Mouse (Mus musculus): ENCODE measurements around the gene Ccdc155. TPM values are rescaled to one million over a fixed set of nuclear protein-coding genes. Genes with fewer than 3 reads are reported as not detected.
"Not testable (repeated sequence)": the region's sequence is repeated elsewhere in the genome, so short reads cannot be mapped to it uniquely, and the experiment has no call there.

Gene Ccdc155
- polyA plus RNA-seq, 1 experiment from 2014 or later: 0.95 TPM

DNA sequence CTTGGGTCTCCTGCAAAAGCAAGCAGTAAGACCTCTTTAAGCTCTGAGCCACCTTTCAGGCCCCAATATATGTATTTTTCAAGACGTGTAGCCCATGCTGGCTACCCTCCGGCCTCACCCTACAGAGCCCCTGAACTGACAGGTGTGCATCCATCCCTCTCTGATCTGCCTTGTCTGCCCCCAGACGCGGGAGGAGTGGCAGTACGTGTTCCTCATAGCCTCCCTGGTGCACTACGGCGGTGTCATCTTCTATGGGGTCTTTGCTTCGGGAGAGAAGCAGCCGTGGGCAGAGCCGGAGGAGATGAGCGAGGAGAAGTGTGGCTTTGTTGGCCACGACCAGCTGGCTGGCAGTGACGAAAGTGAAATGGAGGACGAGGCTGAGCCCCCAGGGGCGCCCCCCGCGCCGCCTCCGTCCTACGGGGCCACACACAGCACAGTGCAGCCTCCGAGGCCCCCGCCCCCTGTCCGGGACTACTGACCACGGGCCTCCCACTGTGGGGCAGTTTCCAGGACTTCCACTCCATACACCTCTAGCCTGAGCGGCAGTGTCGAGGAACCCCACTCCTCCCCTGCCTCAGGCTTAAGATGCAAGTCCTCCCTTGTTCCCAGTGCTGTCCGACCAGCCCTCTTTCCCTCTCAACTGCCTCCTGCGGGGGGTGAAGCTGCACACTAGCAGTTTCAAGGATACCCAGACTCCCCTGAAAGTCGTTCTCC lies 30.0 kb downstream of the Ccdc155 start:
- Histone ChIP-seq H3K4me1 (replicated peaks; ENCODE audit: control insufficient read depth, insufficient read depth, low read length) (peaks cover 9% of the 10 kb centered on the region), H3K27me3 (replicated peaks; ENCODE audit: control insufficient read depth, insufficient read depth, low read length) (peaks cover 62% of the 10 kb centered on the region), H3K36me3 (ENCODE audit: control insufficient read depth, insufficient read depth) (0 out of 2 replicates have a peak, but pooled peaks cover 2% of the 10 kb centered on the region), H3K9ac (replicated peaks; ENCODE audit: low read depth, low read length) (no peak overlapping the region), H3K9me3 (ENCODE audit: control insufficient read depth, low read length) (no peaks in the 10 kb centered on the region), H3K4me2 (ENCODE audit: low read length) (no peak overlapping the region), H3K27ac (ENCODE audit: low read length) (no peak overlapping the region), H3K4me3 (replicated peaks; ENCODE audit: low read length) (no peak overlapping the region)
- no peak for ATAC-seq
- whole genome bisulfite sequencing: 4% methylated on average over 27 of the region's 29 CpGs

DNA sequence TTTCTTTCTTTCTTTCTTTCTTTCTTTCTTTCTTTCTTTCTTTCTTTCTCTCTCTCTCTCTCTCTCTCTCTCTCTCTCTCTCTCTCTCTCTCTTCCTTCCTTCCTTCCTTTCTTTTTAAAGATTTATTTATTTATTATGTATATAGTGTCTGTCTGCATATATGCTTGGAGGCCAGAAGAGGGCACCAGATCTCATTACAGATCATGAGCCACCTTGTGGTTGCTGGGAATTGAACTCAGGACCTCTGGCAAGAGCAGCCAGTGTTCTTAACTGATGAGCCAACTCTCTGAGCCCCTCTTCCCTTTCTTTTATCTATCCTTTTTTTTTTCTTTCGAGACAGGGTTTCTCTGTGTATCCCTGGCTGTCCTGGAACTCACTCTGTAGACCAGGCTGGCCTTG lies 30.9 kb downstream of the Ccdc155 start:
- ATAC-seq: not testable (repeated sequence)
- H3K4me1 ChIP-seq (replicated peaks; ENCODE audit: control insufficient read depth, insufficient read depth, low read length): peaks cover 12% of the 10 kb centered on the region

DNA sequence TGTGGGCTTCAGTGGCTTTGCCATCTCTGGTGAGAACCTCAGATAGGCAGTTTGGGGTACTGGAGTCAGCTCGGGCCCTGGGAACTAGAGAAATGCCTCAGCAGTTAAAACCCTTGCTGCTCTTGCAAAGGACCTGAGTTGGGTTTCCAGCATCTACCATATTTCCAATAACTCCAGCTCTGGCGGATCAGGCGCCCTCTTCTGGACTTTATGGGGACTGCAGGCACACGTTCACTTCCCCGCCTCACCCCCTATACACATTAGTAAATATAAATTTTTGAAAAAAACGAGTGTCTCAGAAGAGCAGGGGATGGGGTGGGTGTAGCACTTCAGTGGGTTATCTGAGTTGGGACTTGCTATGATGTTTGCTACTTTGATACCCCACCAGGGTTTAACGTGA lies 31.7 kb downstream of the Ccdc155 start:
- Histone ChIP-seq H3K27ac (ENCODE audit: low read length) (no peak overlapping the region), H3K4me1 (replicated peaks; ENCODE audit: control insufficient read depth, insufficient read depth, low read length) (peaks cover 20% of the 10 kb centered on the region), H3K9me3 (ENCODE audit: control insufficient read depth, low read length) (no peaks in the 10 kb centered on the region), H3K27me3 (replicated peaks; ENCODE audit: control insufficient read depth, insufficient read depth, low read length) (peaks cover 60% of the 10 kb centered on the region), H3K9ac (replicated peaks; ENCODE audit: low read depth, low read length) (no peak overlapping the region), H3K36me3 (ENCODE audit: control insufficient read depth, insufficient read depth) (0 out of 2 replicates have a peak, but pooled peaks cover 2% of the 10 kb centered on the region), H3K4me2 (ENCODE audit: low read length) (no peak overlapping the region), H3K4me3 (replicated peaks; ENCODE audit: low read length) (no peak overlapping the region)
- WGBS: 57% methylated on average over 7 of the region's 7 CpGs
- ATAC-seq: no peak

More for the DNA sequence above, 30.9 kb downstream of the Ccdc155 start:
- H3K4me2 ChIP-seq (ENCODE audit: low read length); H3K9ac ChIP-seq (replicated peaks; ENCODE audit: low read depth, low read length); H3K36me3 ChIP-seq (ENCODE audit: control insufficient read depth, insufficient read depth); H3K4me3 ChIP-seq (replicated peaks; ENCODE audit: low read length); H3K27ac ChIP-seq (ENCODE audit: low read length); H3K9me3 ChIP-seq (ENCODE audit: control insufficient read depth, low read length): not testable (repeated sequence)
- peaks cover 61% of the 10 kb centered on the region for H3K27me3 ChIP-seq (replicated peaks; ENCODE audit: control insufficient read depth, insufficient read depth, low read length)
- 65% methylated on average over 1 of the region's 1 CpGs for WGBS

DNA sequence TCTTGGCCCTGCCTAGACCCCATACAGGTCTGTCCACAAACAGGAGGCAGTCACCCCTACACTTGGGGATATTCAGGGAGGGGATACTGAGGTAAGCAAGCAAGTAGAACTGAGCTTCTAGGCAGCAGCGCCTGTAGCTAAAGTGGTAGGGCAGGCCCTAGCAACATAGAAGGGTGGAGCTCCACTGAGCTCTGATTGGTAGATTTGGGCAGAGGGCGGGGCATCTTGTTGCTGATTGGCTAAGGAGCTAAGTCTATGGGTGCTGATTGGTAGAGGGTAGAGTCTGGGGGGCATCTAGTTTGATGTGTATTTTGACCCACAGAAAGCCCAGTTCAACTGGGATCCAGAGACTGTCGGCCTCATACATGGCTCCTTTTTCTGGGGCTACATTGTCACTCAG lies 35.2 kb downstream of the Ccdc155 start:
- Histone ChIP-seq H3K27me3 (replicated peaks; ENCODE audit: control insufficient read depth, insufficient read depth, low read length) (peaks cover 57% of the 10 kb centered on the region), H3K4me1 (replicated peaks; ENCODE audit: control insufficient read depth, insufficient read depth, low read length) (peaks cover 31% of the 10 kb centered on the region), H3K4me3 (replicated peaks; ENCODE audit: low read length) (no peak overlapping the region), H3K27ac (ENCODE audit: low read length) (no peak overlapping the region), H3K9ac (replicated peaks; ENCODE audit: low read depth, low read length) (no peak overlapping the region), H3K36me3 (ENCODE audit: control insufficient read depth, insufficient read depth) (0 out of 2 replicates have a peak, but pooled peaks cover 2% of the 10 kb centered on the region), H3K4me2 (ENCODE audit: low read length) (no peak overlapping the region), H3K9me3 (ENCODE audit: control insufficient read depth, low read length) (no peaks in the 10 kb centered on the region)
- ATAC-seq: no peak
- WGBS: 92% methylated on average over 3 of the region's 3 CpGs

DNA sequence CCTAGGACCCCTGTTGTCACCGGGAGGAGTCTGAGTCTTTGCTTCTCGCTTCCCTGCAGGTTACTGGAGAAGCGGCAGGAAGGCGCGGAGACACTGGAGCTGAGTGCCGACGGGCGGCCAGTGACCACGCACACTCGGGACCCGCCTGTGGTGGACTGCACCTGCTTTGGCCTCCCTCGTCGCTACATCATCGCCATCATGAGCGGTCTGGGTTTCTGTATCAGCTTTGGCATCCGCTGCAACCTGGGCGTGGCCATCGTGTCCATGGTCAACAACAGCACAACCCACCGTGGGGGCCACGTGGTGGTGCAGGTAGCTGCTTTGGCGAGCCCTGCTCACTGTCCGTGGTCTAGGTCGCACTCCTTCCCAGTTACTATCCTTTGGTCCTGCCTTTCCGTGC lies 36.0 kb downstream of the Ccdc155 start:
- H3K9ac ChIP-seq (replicated peaks; ENCODE audit: low read depth, low read length): no peak overlapping the region
- no peak overlapping the region; the same call in 1 of the 2 replicates for H3K4me3 ChIP-seq (replicated peaks; ENCODE audit: low read length)
- H3K36me3 ChIP-seq (ENCODE audit: control insufficient read depth, insufficient read depth): 0 out of 2 replicates have a peak, but pooled peaks cover 2% of the 10 kb centered on the region

DNA sequence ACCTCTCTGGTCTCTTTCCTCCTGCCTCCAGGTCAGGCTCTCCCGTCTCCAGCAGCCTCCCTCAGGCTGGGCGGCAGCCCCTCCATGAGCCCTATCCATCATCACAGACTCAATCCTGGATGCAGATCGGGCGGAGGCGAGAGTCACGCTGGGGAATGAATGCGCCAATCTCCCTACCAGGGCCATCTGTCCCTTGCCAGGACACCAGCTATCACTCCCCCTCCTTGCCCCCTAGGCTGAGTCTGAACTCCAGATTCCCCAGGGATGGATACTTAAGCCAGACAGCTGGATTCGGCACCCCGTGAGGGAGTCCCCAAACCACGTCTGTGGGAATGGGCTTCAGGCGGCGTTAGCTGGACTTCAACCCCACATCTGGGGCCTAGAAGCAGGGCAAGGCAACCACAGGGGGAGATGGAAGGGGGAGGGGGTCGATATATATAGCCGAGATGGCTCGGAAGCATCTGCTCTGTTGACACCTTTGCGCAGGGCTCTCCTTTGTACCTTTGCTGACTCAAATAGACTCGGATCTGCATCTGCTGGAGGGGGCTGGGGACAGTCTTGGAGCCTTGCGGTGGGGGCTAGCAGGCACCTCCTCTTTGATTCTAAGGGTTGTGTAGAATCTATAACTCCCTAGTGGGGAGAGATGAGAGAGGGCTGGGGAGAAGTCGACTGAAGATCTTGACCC lies 36.8 kb downstream of the Ccdc155 start:
- Histone ChIP-seq H3K9ac (replicated peaks; ENCODE audit: low read depth, low read length) (peak overlapping the region; percentile 30), H3K9me3 (ENCODE audit: control insufficient read depth, low read length) (no peaks in the 10 kb centered on the region)
- no peak; the same call in 1 of the 2 replicates for ATAC-seq

More for the DNA sequence above, 36.0 kb downstream of the Ccdc155 start:
- WGBS: 1% methylated on average over 24 of the region's 24 CpGs
- no peaks in the 10 kb centered on the region for H3K9me3 ChIP-seq (ENCODE audit: control insufficient read depth, low read length)
- H3K4me1 ChIP-seq (replicated peaks; ENCODE audit: control insufficient read depth, insufficient read depth, low read length): peaks cover 38% of the 10 kb centered on the region
- H3K27ac ChIP-seq (ENCODE audit: low read length): no peak overlapping the region
- H3K4me2 ChIP-seq (ENCODE audit: low read length): peak overlapping the region; percentile 44
- ATAC-seq: no peak
- H3K27me3 ChIP-seq (replicated peaks; ENCODE audit: control insufficient read depth, insufficient read depth, low read length): peaks cover 56% of the 10 kb centered on the region

DNA sequence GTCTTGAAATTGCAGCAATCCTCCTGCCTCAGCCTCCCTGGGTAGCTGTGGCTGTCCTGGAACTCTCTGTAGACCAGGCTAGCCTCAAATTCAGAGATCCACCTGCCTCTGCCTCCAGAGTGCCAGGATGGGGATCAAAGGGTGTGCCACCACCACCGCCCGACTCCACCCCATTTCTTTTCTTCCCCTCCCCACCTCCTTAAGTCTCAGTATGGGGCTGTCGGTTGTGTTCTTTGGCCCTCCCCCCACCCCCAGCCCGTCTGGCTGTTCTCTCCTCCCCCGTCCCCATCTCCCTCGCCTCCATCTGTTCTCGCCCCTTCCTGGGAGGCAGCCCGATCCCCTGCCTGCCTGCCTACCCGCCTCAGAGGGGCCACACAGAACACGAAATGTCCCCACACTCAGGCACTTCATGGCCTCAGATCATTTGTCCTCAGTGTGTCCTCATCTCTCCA lies 37.7 kb downstream of the Ccdc155 start:
- peak overlapping the region; percentile 58 for H3K27ac ChIP-seq (ENCODE audit: low read length)
- H3K4me3 ChIP-seq (replicated peaks; ENCODE audit: low read length): no peak overlapping the region; the same call in 1 of the 2 replicates
- no peak for ATAC-seq
- H3K9ac ChIP-seq (replicated peaks; ENCODE audit: low read depth, low read length): no peak overlapping the region
- peaks cover 44% of the 10 kb centered on the region for H3K4me1 ChIP-seq (replicated peaks; ENCODE audit: control insufficient read depth, insufficient read depth, low read length)
- peaks cover 49% of the 10 kb centered on the region for H3K27me3 ChIP-seq (replicated peaks; ENCODE audit: control insufficient read depth, insufficient read depth, low read length)
- H3K36me3 ChIP-seq (ENCODE audit: control insufficient read depth, insufficient read depth): no peaks in the 10 kb centered on the region
- no peaks in the 10 kb centered on the region for H3K9me3 ChIP-seq (ENCODE audit: control insufficient read depth, low read length)
- H3K4me2 ChIP-seq (ENCODE audit: low read length): peak overlapping the region; percentile 44
- 16% methylated on average over 10 of the region's 10 CpGs for WGBS

More for the DNA sequence above, 36.8 kb downstream of the Ccdc155 start:
- H3K4me2 ChIP-seq (ENCODE audit: low read length): peak overlapping the region; percentile 44
- no peak overlapping the region for H3K27ac ChIP-seq (ENCODE audit: low read length)
- 1% methylated on average over 19 of the region's 19 CpGs for WGBS
- H3K4me1 ChIP-seq (replicated peaks; ENCODE audit: control insufficient read depth, insufficient read depth, low read length): peaks cover 38% of the 10 kb centered on the region
- H3K36me3 ChIP-seq (ENCODE audit: control insufficient read depth, insufficient read depth): 0 out of 2 replicates have a peak, but pooled peaks cover 2% of the 10 kb centered on the region
- peak overlapping the region; percentile 22 for H3K4me3 ChIP-seq (replicated peaks; ENCODE audit: low read length)
- H3K27me3 ChIP-seq (replicated peaks; ENCODE audit: control insufficient read depth, insufficient read depth, low read length): peaks cover 56% of the 10 kb centered on the region

DNA sequence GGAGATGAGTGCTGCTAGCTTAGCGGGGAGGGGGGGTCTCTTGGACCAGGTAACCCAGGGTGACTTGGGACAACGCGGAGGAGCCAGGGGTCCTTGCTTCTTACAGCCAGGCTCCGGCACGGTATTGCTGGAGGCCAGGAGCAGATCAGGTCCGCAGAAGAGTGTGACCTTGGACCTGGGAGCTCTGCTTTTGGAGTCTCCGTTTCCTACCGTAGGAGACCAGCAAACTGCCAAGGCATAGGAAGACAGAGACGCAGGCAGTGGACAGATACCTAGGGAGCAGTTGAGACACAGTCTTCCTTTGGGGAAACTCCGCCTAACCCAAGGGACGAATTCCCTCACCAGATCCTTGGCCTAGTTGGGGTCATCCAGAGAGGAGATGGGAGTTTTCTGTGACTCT lies 39.0 kb downstream of the Ccdc155 start:
- ATAC-seq: no peak
- Histone ChIP-seq H3K9me3 (ENCODE audit: control insufficient read depth, low read length) (no peaks in the 10 kb centered on the region), H3K4me3 (replicated peaks; ENCODE audit: low read length) (peak overlapping the region; percentile 53; the same call in 1 of the 2 replicates), H3K27ac (ENCODE audit: low read length) (no peak overlapping the region), H3K36me3 (ENCODE audit: control insufficient read depth, insufficient read depth) (no peaks in the 10 kb centered on the region), H3K9ac (replicated peaks; ENCODE audit: low read depth, low read length) (peak overlapping the region; percentile 22; the same call in 1 of the 2 replicates), H3K4me2 (ENCODE audit: low read length) (peak overlapping the region; percentile 51), H3K27me3 (replicated peaks; ENCODE audit: control insufficient read depth, insufficient read depth, low read length) (peaks cover 49% of the 10 kb centered on the region), H3K4me1 (replicated peaks; ENCODE audit: control insufficient read depth, insufficient read depth, low read length) (peaks cover 44% of the 10 kb centered on the region)
- WGBS: 37% methylated on average over 11 of the region's 11 CpGs

DNA sequence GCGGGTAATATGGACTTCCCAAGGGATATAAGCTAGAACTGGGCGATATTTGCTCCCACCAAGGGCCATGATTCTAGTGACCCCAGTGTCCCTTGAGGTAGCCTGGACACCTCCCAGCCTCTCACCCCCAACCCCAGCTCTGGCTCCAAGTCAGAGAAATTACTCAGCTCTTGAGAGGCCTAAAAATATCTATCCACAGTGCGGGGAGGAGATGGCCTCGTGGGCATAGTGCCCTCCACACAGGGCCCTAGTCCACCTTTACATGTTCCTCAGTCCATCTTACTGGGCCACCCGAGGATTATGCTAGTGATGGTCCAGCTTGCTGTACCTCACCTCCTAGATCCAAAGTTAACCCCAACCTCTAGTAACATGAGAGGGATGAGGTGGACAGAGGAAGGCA lies 39.9 kb downstream of the Ccdc155 start:
- H3K9me3 ChIP-seq (ENCODE audit: control insufficient read depth, low read length): no peaks in the 10 kb centered on the region
- WGBS: 45% methylated on average over 5 of the region's 5 CpGs
- H3K4me3 ChIP-seq (replicated peaks; ENCODE audit: low read length): peak overlapping the region; percentile 53
- peak overlapping the region; percentile 63 for H3K9ac ChIP-seq (replicated peaks; ENCODE audit: low read depth, low read length)
- ATAC-seq: no peak
- H3K27me3 ChIP-seq (replicated peaks; ENCODE audit: control insufficient read depth, insufficient read depth, low read length): peaks cover 46% of the 10 kb centered on the region
- peak overlapping the region; percentile 51 for H3K4me2 ChIP-seq (ENCODE audit: low read length)
- H3K36me3 ChIP-seq (ENCODE audit: control insufficient read depth, insufficient read depth): no peaks in the 10 kb centered on the region
- H3K27ac ChIP-seq (ENCODE audit: low read length): no peak overlapping the region
- H3K4me1 ChIP-seq (replicated peaks; ENCODE audit: control insufficient read depth, insufficient read depth, low read length): peaks cover 44% of the 10 kb centered on the region

Data from forebrain, embryonic 16.5 days (tissue).